Mouse (Mus musculus): ENCODE data around the gene A030003K21Rik.
A peak's percentile ranks its signal among the peaks of the same experiment; 100 is the strongest.
"Not testable (repeated sequence)": the region's sequence is repeated elsewhere in the genome, so short reads cannot be mapped to it uniquely, and the experiment has no call there.

A030003K21Rik gene

GRCm38 (mm10) chr1:82943295-82943694 is at the start of gene A030003K21Rik:
A030003K21Rik (minus strand) TSS chr1:82943388.
- DNase-seq: not testable (repeated sequence)

GRCm38 (mm10) chr1:82992093-82992492 is 48.9 kb upstream of the A030003K21Rik start:
- DNase-seq: no peak

- no peak for DNase-seq
Observed at GRCm38 (mm10) chr1:82991596-82991995, 48.4 kb upstream of the A030003K21Rik start.

GRCm38 (mm10) chr1:82991062-82991461 is 47.9 kb upstream of the A030003K21Rik start:
- no peak for DNase-seq

GRCm38 (mm10) chr1:82987530-82988198 is 44.5 kb upstream of the A030003K21Rik start:
- peak in 1 of 2 experiments; percentile 62 for DNase-seq

GRCm38 (mm10) chr1:82986738-82987137 is 43.5 kb upstream of the A030003K21Rik start:
- no peak for DNase-seq

- no peak for DNase-seq
Observed at GRCm38 (mm10) chr1:82977840-82978239, 34.7 kb upstream of the A030003K21Rik start.

- DNase-seq: no peak
Observed at GRCm38 (mm10) chr1:82975750-82976149, 32.6 kb upstream of the A030003K21Rik start.

GRCm38 (mm10) chr1:82974342-82974741 is 31.2 kb upstream of the A030003K21Rik start:
- no peak for DNase-seq

GRCm38 (mm10) chr1:82973901-82974300 is 30.7 kb upstream of the A030003K21Rik start:
- DNase-seq: no peak

GRCm38 (mm10) chr1:82973244-82973643 is 30.1 kb upstream of the A030003K21Rik start:
- no peak for DNase-seq

- no peak for DNase-seq
Observed at GRCm38 (mm10) chr1:82972046-82972445, 28.9 kb upstream of the A030003K21Rik start.

- no peak for DNase-seq
Observed at GRCm38 (mm10) chr1:82966413-82966812, 23.2 kb upstream of the A030003K21Rik start.

GRCm38 (mm10) chr1:82959870-82960385 is 16.7 kb upstream of the A030003K21Rik start, which contains the start of gene Gm47955:
Gm47955 (plus strand) TSS chr1:82960286.
- no peak for DNase-seq

GRCm38 (mm10) chr1:82955913-82956312 is 12.7 kb upstream of the A030003K21Rik start, which contains the start of gene Gm7544:
Gm7544 (minus strand) TSS chr1:82956013.
- DNase-seq: not testable (repeated sequence)

- no peak for DNase-seq
Observed at GRCm38 (mm10) chr1:82948601-82949000, 5.4 kb upstream of the A030003K21Rik start.

GRCm38 (mm10) chr1:82946029-82946428 is 2.8 kb upstream of the A030003K21Rik start:
- not testable (repeated sequence) for DNase-seq

- not testable (repeated sequence) for DNase-seq
Observed at GRCm38 (mm10) chr1:82942505-82942904, 683 bp downstream of the A030003K21Rik start.

- DNase-seq: no peak
Observed at GRCm38 (mm10) chr1:82938666-82939065, 4.5 kb downstream of the A030003K21Rik start.

GRCm38 (mm10) chr1:82931326-82931725 is 11.9 kb downstream of the A030003K21Rik start, which contains the start of gene Gm6217:
Gm6217 (minus strand) TSS chr1:82931399.
- not testable (repeated sequence) for DNase-seq

- DNase-seq: not testable (repeated sequence)
Observed at GRCm38 (mm10) chr1:82930558-82930957, 12.6 kb downstream of the A030003K21Rik start.

- no peak for DNase-seq
Observed at GRCm38 (mm10) chr1:82924650-82925049, 18.5 kb downstream of the A030003K21Rik start, which contains the start of gene A030014E15Rik. A030014E15Rik (plus strand) TSS chr1:82924917.

GRCm38 (mm10) chr1:82913434-82913833 is 29.8 kb downstream of the A030003K21Rik start:
- DNase-seq: not testable (repeated sequence)

- DNase-seq: no peak
Observed at GRCm38 (mm10) chr1:82913025-82913424, 30.2 kb downstream of the A030003K21Rik start, which contains the start of gene A030005L19Rik. A030005L19Rik (plus strand) TSS chr1:82913325.
